Mouse (Mus musculus) splenic B cell, adult 2 months (primary cell): ENCODE results near the gene Slc38a9.

Experiments used
- DNase-seq: peaks from one replicate; pipeline ENCODE4 v3.0.0-alpha.2; 2011; ENCODE audit warnings: low read depth, low spot score
- H3K27me3 ChIP-seq: 2 replicates; pipeline ENCODE4 v1.6.1; 2012; ENCODE audit warnings: mild to moderate bottlenecking, low read length, moderate library complexity, mixed read lengths; ENCODE audit not compliant: control insufficient read depth, poor library complexity, insufficient read depth, severe bottlenecking
- H3K36me3 ChIP-seq: 2 replicates; pipeline ENCODE4 v1.6.1; 2012; ENCODE audit warnings: mild to moderate bottlenecking, low read length, moderate library complexity, mixed read lengths; ENCODE audit not compliant: control insufficient read depth, poor library complexity, insufficient read depth, severe bottlenecking

The Slc38a9 gene

GRCm38 (mm10) chr13:112746695-112747055 lies 86.1 kb downstream of the Slc38a9 start:
- Histone ChIP-seq H3K36me3 (no peaks in the 10 kb centered on the region), H3K27me3 (no peaks in the 10 kb centered on the region; the same call in 1 of the 2 replicates)
- DNase-seq = no peak

- DNase-seq = no peak
- H3K27me3 ChIP-seq = no peaks in the 10 kb centered on the region
- no peaks in the 10 kb centered on the region for H3K36me3 ChIP-seq
Measured at GRCm38 (mm10) chr13:112747808-112748430, 87.4 kb downstream of the Slc38a9 start.

GRCm38 (mm10) chr13:112748808-112749510 lies 88.4 kb downstream of the Slc38a9 start:
- no peaks in the 10 kb centered on the region for H3K36me3 ChIP-seq
- no peaks in the 10 kb centered on the region for H3K27me3 ChIP-seq
- DNase-seq = no peak

- H3K27me3 ChIP-seq = no peaks in the 10 kb centered on the region
- no peak for DNase-seq
- H3K36me3 ChIP-seq = no peaks in the 10 kb centered on the region
Measured at GRCm38 (mm10) chr13:112749881-112750280, 89.3 kb downstream of the Slc38a9 start.

- no peaks in the 10 kb centered on the region for H3K36me3 ChIP-seq
- DNase-seq = peak; percentile 40
- no peaks in the 10 kb centered on the region for H3K27me3 ChIP-seq
Measured at GRCm38 (mm10) chr13:112751454-112752308, 91.1 kb downstream of the Slc38a9 start.

GRCm38 (mm10) chr13:112752309-112752975 lies 91.9 kb downstream of the Slc38a9 start:
- H3K27me3 ChIP-seq = no peaks in the 10 kb centered on the region
- no peaks in the 10 kb centered on the region for H3K36me3 ChIP-seq
- peak; percentile 42 for DNase-seq

GRCm38 (mm10) chr13:112753522-112753921 lies 93.0 kb downstream of the Slc38a9 start:
- no peaks in the 10 kb centered on the region for H3K27me3 ChIP-seq
- no peaks in the 10 kb centered on the region for H3K36me3 ChIP-seq
- no peak for DNase-seq

- Histone ChIP-seq H3K36me3 (no peaks in the 10 kb centered on the region), H3K27me3 (no peaks in the 10 kb centered on the region)
- DNase-seq = no peak
Measured at GRCm38 (mm10) chr13:112754871-112755270, 94.3 kb downstream of the Slc38a9 start.

- DNase-seq = no peak
- Histone ChIP-seq H3K27me3 (no peaks in the 10 kb centered on the region), H3K36me3 (no peaks in the 10 kb centered on the region)
Measured at GRCm38 (mm10) chr13:112755507-112756010, 95.0 kb downstream of the Slc38a9 start.

GRCm38 (mm10) chr13:112757395-112757794 lies 96.8 kb downstream of the Slc38a9 start:
- H3K36me3 ChIP-seq = no peaks in the 10 kb centered on the region
- no peaks in the 10 kb centered on the region for H3K27me3 ChIP-seq
- DNase-seq = no peak

GRCm38 (mm10) chr13:112758546-112759090 lies 98.1 kb downstream of the Slc38a9 start:
- DNase-seq = no peak
- H3K36me3 ChIP-seq = no peaks in the 10 kb centered on the region
- no peaks in the 10 kb centered on the region for H3K27me3 ChIP-seq

GRCm38 (mm10) chr13:112759364-112759763 lies 98.8 kb downstream of the Slc38a9 start:
- no peak for DNase-seq
- no peaks in the 10 kb centered on the region for H3K36me3 ChIP-seq
- no peaks in the 10 kb centered on the region for H3K27me3 ChIP-seq

GRCm38 (mm10) chr13:112759777-112760537 lies 99.4 kb downstream of the Slc38a9 start:
- Histone ChIP-seq H3K36me3 (no peaks in the 10 kb centered on the region), H3K27me3 (no peaks in the 10 kb centered on the region)
- DNase-seq = no peak

GRCm38 (mm10) chr13:112760538-112760881 lies 100.0 kb downstream of the Slc38a9 start:
- DNase-seq = peak; percentile 31
- Histone ChIP-seq H3K36me3 (no peaks in the 10 kb centered on the region), H3K27me3 (no peaks in the 10 kb centered on the region)
